Mouse (Mus musculus): Measurements from ENCODE around the gene Il1r1.
"Not testable (repeated sequence)": the region's sequence is repeated elsewhere in the genome, so short reads cannot be mapped to it uniquely, and the experiment has no call there.

Il1r1 gene

DNA sequence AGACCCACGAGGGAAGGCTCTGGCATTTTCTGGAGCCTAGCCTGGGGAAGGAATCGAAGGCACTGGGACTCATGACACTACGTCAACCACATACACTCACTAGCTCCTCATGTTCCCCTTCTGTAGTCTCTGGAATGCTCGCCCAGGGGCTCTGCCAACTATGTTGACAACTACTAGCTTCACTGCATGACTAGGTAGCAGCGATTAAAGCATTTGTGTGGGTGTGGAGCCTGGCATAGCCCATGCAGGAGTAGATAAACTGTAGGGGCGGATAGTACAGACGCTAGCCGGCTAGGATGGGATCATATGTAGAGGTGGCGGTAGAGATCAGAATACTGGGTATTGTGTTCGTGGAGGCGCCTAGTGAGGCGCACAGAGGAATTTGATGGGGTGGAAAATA lies 45.5 kb downstream of the Il1r1 start:
- in situ Hi-C loops (cut with MboI, MseI): no loop called here

DNA sequence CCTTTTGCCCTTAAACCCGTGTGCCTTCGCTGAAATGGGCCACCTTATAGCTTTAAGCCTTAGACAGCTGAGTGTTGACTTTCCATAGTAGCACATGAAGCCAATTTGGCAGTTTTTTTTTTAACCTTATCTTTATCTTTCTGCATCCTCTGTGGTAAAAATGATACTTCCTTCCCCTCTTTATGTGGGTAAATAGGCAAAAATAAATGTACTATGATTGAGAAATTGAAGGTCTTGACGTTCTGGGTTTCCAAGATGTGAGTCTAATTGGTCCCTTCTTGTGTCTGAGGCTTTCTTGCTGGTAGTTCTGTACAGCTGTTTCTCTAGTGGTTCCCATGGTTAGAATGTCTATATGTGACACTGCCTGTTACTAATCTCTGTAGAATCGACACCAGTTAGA lies 46.2 kb downstream of the Il1r1 start:
- in situ Hi-C loops (cut with MboI, MseI): no loop called here

DNA sequence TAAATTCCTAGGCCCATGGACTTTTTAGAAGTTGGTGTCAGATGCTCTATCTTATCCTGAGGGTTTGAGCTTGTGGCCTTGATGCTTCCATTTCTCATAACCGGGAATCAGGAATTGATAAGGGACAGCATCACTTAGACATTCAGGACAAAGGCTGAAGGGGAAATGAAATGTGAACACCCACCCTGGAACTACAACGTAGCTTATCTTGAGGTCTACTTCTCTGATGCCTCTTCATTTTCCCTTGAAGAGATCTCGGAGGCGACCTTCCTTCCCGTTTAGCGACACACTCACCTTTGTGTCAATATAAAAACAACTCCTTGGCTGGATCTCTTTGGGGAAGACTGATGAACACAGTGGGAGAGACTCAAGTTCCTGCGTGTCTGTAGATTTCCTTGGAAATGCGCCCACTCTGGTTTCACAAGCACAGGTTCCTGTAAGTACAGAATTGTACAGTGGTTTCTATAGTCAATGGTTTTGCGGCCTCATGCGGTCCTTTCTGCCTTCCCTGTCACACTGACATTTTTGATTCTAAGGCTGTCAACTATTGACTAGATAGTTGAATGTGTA lies 46.7 kb downstream of the Il1r1 start:
- in situ Hi-C loops (cut with MboI, MseI): no loop called here

DNA sequence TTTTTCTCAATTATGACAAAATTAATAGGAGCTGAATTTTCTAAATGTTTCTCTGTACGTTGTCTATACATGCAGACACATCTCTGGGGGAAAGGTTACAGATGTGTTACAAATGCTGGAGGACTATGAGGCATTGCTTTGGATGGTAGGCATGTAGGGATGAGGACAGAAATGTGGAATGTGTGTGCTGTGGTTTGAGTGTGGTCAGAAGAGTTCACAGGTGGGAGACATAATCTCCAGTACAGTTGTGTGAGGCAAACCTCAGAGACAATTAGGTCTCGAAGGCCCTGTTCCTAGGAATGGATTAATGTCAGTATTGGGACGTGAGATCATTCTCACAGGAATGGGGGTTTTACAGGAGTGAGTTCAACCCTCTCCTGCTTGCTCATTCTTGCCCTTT lies 47.3 kb downstream of the Il1r1 start:
- in situ Hi-C loops (cut with MboI, MseI): no loop called here

DNA sequence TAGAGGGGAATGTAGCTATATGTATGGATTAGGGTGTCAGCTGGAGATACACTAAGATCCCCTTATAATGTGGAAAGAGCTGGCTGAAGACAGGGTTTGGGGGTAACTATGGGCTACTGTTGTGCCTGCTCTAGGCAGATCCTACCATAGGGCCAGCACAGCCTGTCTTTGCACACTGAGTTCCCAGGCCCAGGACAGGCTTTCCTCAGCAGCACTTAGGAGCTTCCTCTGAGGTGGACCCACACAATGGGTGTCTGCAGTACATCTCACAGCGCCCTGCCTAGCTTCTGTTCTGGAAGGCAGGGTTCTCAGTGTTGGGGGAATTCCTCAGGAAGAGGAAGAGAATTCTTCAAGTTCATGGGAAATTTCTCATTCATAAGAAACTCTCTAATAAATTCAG lies 48.6 kb downstream of the Il1r1 start:
- in situ Hi-C loops (cut with MboI, MseI): no loop called here

DNA sequence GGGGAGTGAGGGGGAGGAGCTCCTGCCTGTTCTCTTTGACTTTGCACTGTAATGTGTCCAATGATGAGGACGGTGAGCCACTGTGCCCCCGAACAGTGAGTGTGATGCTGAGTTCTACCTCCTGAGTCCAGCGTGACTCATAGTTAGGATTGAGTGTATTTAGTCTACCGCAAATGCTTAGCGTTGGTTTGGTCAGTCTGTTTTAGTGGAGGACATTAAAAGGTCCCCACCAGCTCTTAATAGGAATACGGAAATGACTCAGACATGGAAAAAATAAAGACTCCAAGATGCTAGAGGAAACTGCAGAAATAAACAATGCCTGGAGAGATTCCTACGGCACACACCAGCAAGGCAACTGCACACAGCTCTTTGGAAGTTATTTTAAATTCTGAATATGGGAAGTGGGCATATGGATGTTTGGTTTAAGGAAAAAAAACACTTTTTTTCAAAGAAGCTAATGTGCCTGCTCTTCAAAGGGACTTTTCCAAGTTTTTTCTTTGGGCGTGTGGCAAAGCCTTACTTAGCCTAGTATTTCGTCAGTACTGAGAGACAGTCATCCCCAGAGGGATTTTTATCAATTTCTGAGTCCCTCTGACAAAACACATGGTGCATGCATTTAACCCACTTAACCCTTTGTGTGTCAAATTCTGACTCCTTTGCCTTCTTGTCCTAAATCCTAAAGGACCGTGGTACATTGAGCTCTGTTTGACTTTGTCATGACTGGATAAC lies 50.6 kb downstream of the Il1r1 start:
- in situ Hi-C loops (cut with MboI, MseI): no loop called here

DNA sequence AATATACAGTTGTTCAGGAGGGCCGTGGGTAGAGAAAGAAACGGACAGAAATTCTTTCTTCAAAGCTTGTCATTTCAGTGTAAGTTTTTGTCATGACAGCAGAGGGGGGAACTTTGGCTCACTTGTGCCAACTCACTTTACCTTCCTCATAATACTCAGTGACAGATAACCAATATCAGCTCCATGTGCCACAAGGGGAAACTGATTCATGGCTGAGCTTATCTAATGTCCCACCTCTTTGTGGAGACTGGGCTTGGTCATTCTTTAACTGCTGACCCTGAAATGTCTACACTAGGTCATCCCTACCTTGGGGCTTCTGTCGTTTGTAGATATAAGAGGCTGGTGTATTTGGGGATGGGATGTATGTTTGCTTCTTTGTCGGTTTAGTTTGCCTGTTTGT lies 53.1 kb downstream of the Il1r1 start:
- in situ Hi-C loops (cut with MboI, MseI): no loop called here

DNA sequence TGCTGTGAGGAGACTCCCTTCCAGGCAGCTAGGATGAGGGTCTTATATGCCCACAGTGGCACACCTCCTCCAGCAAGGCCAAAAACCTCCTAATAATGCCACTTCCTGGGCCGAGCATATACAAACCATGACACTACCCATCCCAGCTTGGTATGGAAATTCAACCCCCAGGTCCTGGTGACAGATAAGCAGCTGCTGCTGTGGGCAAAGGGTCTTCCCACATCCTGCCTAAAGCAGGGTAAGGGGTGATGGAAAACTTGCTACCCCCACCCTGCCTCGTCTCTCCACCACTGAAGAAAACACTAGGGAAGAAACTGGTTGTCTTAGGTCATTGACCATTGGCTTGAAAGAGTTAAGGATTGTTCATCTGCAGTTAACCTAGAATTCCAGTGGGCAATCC lies 53.8 kb downstream of the Il1r1 start:
- in situ Hi-C loops (cut with MboI, MseI): no loop called here

DNA sequence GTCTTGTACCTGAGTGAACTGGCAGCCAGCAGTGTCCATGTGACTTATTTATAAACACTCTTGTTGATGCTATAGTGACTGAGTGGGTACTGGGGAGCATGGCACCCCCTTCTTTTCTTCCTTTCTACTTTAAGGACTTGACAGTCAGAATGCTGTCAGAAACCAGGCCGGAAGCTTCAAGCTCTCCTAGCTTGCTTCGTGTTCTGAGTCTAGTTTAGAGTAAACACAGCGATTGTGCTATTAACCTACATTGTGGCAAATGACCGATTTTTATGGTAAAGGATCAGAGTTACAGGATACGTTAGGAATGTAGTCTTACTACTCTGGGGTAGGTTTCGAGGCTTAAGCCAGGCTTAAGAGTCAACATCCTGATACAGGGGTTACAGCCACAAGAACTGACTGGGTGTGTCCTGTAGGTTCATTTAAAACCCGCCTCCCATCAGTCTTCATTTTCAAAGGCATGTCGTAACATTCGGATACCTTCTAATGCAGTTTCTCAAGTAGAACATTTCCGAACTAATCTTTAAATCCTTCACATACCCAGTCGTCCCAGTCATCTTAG lies 54.4 kb downstream of the Il1r1 start:
- in situ Hi-C loops (cut with MboI, MseI): no loop called here

DNA sequence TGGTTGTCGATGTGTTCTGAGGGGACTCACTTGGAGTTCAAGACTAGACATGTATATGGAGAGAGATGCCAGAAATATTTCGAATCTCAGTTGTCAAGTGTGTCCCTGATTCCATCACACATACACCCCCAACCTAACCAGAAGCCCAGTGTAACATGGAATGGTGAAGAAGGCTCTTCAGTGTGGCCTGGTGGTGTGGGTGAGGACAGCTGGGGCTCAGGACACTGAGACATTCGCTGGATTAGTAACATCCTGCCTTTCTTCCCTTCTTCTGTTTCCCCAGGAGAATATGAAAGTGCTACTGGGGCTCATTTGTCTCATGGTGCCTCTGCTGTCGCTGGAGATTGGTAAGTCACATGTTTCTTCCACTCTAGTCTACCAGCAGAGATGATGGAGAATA lies 57.1 kb downstream of the Il1r1 start:
- in situ Hi-C loops (cut with MboI, MseI): no loop called here

DNA sequence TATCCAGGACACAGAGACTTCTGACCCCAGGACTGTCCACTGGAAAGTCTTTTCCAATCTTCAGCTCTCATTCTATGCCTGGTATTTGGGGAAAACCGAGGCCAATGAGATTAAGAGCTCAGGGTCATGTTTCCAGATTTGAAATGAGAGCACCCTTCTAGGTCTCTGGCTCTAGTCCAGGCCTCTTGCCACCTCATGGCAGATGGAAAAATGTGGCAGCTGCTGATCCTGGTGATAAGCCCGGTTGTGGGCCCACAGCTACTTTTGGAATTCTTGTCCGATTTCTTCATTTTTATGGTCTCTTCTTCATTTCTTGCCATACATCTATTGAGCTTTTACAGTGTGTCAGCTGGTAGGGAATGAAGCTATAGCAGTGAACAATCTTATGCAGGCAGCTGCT lies 57.5 kb downstream of the Il1r1 start:
- in situ Hi-C loops (cut with MboI, MseI): no loop called here

DNA sequence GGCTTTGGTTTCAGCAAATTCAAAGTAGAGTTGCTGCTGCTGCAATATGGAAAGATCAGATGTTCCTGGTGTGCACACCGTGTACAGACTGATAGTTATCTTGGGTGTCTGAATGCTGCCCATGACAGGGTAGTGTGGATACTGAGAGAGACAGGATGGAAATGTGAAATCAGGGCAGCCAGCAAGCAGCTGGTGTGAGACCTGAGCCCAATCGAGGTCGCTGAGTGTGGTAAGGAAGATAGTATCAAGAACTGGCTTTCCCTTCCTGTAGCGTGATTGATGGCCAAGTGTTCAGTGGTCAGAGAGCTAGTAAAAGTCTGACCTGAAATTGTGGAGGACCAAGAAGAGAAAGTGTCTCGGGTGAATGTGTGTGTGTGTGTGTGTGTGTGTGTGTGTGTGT lies 59.1 kb downstream of the Il1r1 start:
- in situ Hi-C loops (cut with MboI, MseI): no loop called here

DNA sequence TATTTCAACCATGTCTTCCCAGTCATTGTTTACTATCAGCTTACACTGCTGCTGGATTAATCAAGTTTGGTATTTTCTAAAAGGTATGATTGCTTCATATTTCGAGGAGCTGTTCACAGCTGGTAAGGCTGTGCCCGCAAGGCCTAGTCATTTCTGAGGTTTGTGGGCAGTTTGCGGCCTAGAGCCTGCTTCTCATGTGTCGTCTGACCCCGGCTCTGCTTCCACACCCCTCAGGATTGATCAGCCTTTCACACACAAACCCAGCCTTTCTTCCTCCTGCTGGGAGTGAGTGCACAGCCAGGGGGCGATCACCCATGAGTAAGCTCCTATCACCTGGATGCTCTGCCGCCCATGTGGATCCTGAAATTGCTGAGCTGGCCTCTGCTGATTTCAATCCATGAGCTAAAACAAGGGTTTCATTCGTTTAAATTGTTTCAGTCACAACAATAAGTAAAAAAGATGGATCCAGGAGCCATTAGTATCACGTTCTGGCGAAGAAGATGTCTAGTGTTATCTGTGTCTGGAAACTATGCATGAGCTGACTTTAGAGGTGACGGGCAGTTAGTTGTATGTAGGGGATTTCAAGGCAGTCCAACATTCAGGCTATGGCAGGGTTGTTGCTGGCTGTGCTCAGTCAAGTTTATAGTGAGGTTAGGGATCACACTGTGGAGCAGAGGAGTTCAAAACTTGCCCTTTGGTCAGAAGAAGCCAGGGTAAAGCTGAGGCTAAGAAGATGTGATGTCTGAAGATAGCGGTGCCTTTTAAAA lies 65.8 kb downstream of the Il1r1 start:
- in situ Hi-C loops (cut with MboI, MseI): no loop called here

DNA sequence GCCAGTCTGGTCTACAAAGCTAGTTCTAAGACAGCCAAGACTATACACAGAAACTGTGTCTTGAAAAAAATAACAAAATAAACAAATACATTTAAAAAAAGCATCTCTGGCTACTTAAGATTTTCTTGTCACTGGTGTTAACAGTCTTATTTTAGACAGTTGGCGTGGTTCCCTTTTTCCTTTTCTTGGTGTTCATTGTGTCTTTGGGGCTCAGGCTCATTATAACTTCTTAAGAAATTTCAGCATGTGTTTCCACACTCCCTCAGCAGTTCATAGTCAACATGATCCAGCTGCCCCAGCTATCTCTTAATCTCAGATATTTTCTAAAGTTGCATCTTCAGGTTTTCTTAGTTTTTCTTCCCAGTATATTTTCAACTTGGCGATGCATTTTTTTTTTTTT lies 67.4 kb downstream of the Il1r1 start:
- in situ Hi-C loops (cut with MboI, MseI): no loop called here

DNA sequence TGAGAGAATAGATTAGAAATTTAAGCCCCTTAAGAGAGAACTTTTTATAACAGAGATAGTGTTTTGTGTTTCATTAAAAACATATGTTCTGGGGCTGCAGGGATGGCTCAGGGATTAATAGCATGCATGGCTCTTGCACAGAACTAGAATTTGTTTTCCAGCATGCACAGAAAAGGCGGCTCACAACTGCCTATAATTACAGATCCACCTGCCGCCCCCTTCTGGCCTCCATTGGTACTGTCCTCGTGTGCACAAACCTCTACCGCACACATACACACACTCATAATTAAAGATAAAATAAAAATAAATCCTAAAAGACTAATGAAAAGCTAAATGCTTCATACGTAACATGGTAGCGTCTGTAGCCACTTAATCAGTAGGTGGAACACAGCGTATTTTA lies 69.0 kb downstream of the Il1r1 start:
- in situ Hi-C loops (cut with MboI, MseI): no loop called here

DNA sequence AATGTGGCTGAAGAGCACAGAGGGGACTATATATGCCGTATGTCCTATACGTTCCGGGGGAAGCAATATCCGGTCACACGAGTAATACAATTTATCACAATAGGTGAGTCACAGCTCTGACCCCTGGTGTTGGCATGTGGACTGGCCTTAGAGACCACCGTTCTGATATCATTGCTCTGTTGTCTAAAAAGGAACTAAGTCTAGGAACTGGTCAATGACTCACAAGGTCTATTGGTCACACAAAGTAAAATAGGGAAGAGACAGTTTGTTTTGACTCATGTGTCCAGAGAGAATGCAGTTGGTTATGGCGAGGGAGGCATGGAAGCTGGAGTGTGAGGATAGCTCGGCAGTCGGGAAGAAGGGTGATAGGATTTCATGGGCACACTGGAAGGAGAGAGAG lies 69.9 kb downstream of the Il1r1 start:
- in situ Hi-C loops (cut with MboI, MseI): no loop called here

DNA sequence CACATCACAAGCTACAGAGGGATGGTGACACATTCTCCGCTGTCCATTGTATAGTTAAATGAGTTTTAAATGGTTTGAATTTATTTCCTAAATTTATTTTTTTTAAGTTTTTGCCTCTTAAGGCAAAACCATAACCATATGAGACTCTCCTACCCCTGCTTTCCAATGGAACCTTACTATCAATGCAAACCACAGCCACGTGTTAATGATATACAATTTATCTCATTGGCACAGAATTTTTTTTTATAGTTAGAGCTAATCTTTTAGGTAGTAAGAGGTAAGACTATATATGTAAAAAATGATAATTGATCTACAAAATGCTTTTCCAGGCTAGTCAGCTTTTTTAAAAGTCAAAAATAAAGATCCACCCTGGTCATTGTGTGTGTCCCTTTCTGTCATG lies 73.2 kb downstream of the Il1r1 start:
- in situ Hi-C loops (cut with MboI, MseI): no loop called here

DNA sequence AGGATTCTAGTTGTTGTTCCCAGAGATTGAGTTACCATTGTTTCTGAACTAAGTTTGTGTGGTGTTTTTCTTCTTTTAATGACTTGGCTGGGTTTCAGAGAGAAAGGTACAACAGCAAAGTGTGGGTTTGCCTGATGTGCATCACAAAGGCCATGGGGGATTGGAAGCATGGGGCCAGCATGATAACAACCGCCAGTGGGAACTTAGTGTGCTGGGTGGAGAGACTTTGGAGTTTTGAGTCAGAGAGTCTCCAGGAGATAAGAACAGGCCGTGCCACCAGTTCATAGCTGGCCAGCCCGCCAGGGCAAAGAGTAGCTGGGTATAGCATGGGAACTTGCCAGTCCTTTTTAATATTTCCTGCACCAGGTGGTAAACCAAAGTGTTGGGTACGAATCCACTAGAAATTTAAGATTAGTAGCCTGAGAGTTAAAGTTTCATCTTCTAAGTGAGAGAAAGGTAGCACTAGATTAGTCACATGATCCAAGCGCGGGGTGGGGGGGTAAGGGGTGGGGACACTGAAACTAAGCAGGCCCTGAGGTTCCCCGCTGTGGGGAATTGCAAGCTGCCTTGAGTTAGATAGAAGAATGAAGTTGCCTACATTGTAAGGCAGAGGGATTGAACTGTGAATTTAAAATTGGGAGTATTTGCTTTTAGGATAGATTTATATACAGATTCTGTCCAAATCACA lies 78.4 kb downstream of the Il1r1 start:
- in situ Hi-C loops (cut with MboI, MseI): no loop called here

DNA sequence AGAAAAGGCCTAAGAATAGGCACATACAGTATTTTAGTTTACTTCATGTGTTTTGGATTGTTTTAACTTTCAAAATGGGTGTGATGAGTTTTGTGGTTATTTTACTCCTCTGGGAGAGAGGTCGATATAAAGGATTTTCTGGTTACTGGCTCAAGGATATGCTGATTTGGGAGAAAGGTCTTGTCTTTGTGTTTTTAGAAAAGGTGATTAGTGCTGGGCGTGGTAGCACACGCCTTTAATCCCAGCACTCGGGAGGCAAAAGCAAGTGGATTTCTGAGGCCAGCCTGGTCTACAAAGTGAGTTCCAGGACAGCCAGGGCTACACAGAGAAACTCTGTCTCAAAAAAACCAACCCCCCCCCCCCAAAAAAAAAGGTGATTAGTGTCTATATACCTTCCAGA lies 79.4 kb downstream of the Il1r1 start:
- in situ Hi-C loops (cut with MboI, MseI): not testable (repeated sequence)

DNA sequence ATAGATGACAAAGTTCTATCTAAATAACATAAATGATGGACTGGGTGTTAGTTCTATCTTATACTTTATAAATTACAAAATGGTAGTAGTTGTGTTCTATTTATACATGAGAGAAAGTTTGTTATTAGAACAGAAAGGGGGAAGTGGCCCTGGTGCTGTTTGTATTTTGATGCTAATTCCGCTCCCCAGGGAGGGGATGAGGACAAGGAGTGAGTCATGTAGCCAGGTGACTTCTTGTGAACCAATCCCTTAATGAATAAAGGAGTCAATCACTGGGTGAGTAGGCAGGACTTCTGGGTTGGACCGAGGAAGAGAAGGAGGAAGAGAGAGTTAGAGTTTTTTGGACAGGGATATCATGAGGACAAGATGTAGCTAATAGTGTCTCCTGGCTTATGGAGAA lies 81.2 kb downstream of the Il1r1 start:
- in situ Hi-C loops (cut with MboI, MseI): no loop called here

DNA sequence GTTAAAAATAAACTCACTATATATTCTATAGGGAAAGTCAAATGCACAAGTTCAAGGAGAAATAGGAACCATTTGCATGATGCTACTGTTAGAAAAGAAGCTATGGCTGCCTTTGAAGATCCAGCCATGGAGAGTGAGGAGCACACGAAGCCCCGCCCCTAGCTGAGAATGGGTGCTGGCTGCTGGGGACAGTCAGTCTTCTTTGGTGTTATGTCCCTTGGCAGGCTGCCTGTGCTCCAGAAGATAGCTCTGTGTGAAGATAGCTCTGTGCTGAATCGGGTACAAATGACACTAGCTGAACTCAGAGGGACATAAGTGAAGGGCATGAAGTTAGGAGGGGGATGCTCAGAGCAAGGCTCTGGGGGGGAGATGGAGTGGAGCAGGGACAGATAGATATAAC lies 86.2 kb downstream of the Il1r1 start:
- in situ Hi-C loops (cut with MboI, MseI): no loop called here

DNA sequence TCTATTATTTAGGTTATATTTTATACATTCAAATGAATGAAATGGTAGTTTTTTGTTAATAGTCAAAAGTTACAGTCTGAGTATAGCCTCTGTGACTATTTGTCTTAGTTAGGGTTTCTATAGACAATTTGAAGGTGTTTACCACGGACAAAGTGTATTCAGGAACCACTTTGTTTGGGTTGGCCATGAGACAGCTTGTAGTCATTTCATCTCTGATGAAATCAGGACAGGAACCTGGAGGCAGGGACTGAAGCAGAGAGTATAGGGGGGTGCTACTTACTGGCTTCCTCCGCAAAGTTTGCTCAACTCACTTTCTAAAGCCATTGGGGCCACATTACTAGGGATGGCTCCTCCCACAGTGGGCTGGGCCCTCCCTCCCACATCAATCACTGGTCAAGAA lies 86.7 kb downstream of the Il1r1 start:
- in situ Hi-C loops (cut with MboI, MseI): no loop called here

Data from regulatory T cell (primary cell).